Mouse (Mus musculus) hindbrain, embryonic 11.5 days (tissue): ENCODE data around the gene Foxn2. TPM values are rescaled to one million over a fixed set of nuclear protein-coding genes. Genes with fewer than 3 reads are reported as not detected.

ENCODE experiments used
- ATAC-seq: fragments of 200-750 bp; cut with Nextera tagmentation; 2 replicates; pipeline ENCODE4 v1.8.0; 2017; ENCODE audit warnings: mild to moderate bottlenecking, moderate TSS enrichment, moderate library complexity; ENCODE audit not compliant: low FRiP score
- DNase-seq: peaks from one replicate; pipeline ENCODE4 v3.0.0-alpha.2; 2015; ENCODE audit warnings: low spot score
- H3K27ac ChIP-seq: fragments of 300-500 bp; sonication (generic); 2 replicates; pipeline ENCODE4 v1.5.1; 2014; ENCODE audit warnings: mild to moderate bottlenecking, low read depth, low read length
- H3K27me3 ChIP-seq: fragments of 300-500 bp; sonication (generic); 2 replicates; pipeline ENCODE4 v1.6.1; 2014; ENCODE audit warnings: mild to moderate bottlenecking, low read length, moderate library complexity, mixed read lengths; ENCODE audit not compliant: control insufficient read depth, insufficient read depth
- H3K36me3 ChIP-seq: fragments of 300-500 bp; sonication (generic); 2 replicates; pipeline ENCODE4 v1.6.1; 2014; ENCODE audit warnings: mild to moderate bottlenecking, low read length, moderate library complexity, mixed read lengths; ENCODE audit not compliant: control insufficient read depth, insufficient read depth
- H3K4me1 ChIP-seq: fragments of 300-500 bp; sonication (generic); replicated peaks from 2 replicates; pipeline ENCODE4 v1.6.1; 2014; ENCODE audit warnings: low read length, mixed read lengths; ENCODE audit not compliant: control insufficient read depth, insufficient read depth
- H3K4me2 ChIP-seq: fragments of 300-500 bp; sonication (generic); replicated peaks from 2 replicates; pipeline ENCODE4 v1.6.1; 2014; ENCODE audit warnings: mild to moderate bottlenecking, low read depth, low read length
- H3K4me3 ChIP-seq: fragments of 300-500 bp; sonication (generic); 2 replicates; pipeline ENCODE4 v1.5.1; 2014; ENCODE audit warnings: low read depth, low read length
- H3K9ac ChIP-seq: fragments of 300-500 bp; sonication (generic); 2 replicates; pipeline ENCODE4 v1.6.1; 2014; ENCODE audit warnings: low read depth, low read length
- H3K9me3 ChIP-seq: fragments of 300-500 bp; sonication (generic); 2 replicates; pipeline ENCODE4 v1.6.1; 2016; ENCODE audit warnings: low read length; ENCODE audit not compliant: control insufficient read depth
- WGBS: fragments of 180-500 bp; shearing (Covaris S2); extraction: QIAGEN DNeasy Blood & Tissue Kit; methylation state at CpG from one replicate; pipeline ENCODE4 v1.1.7; 2014; 5-methylcytosine and 5-hydroxymethylcytosine counted together
- polyA plus RNA-seq: library from polyadenylated mRNA; unstranded; fragments of >200 nt; fragmentation: Nextera tagmentation; extraction: Ambion mirVana; gene quantifications from 2 replicates; pipeline ENCODE4 v1.2.1, GENCODE M21; 2014

Gene Foxn2
- polyA plus RNA-seq, 1 experiment from 2014 or later: 9.2 TPM

GRCm38 (mm10) chr17:88531176-88531575, 90.7 kb downstream of the Foxn2 start:
- Histone ChIP-seq H3K4me3 (no peak overlapping the region), H3K4me1 (0 out of 2 replicates have a peak, but pooled peaks cover 2% of the 10 kb centered on the region), H3K9me3 (no peaks in the 10 kb centered on the region), H3K4me2 (peak overlapping the region; percentile 71), H3K36me3 (no peaks in the 10 kb centered on the region), H3K27ac (no peak overlapping the region), H3K9ac (no peak overlapping the region; the same call in 1 of the 2 replicates), H3K27me3 (no peaks in the 10 kb centered on the region)
- DNase-seq (no peak), ATAC-seq (no peak)
- WGBS: 67% methylated on average over 6 of the region's 6 CpGs

- ATAC-seq: no peak
- Histone ChIP-seq H3K4me1 (no peaks in the 10 kb centered on the region), H3K9ac (no peak overlapping the region), H3K27me3 (no peaks in the 10 kb centered on the region), H3K9me3 (no peaks in the 10 kb centered on the region), H3K4me2 (no peak overlapping the region), H3K4me3 (no peak overlapping the region), H3K27ac (no peak overlapping the region), H3K36me3 (no peaks in the 10 kb centered on the region)
- no peak for DNase-seq
- 90% methylated on average over 8 of the region's 8 CpGs for WGBS
These were observed 97.4 kb downstream of the Foxn2 start for GRCm38 (mm10) chr17:88537842-88538430.

Other genes with a start within 250 kb of the Foxn2 start
- 25.4 and 28.6 TPM in 2 replicates for gene Ppp1r21, start 89.4 kb downstream of the Foxn2 start, polyA plus RNA-seq
- gene Ston1, start 157.0 kb downstream of the Foxn2 start, polyA plus RNA-seq: 4.8 and 7.2 TPM in 2 replicates
- gene Gtf2a1l, start 227.9 kb downstream of the Foxn2 start, polyA plus RNA-seq: 0.36 and 0.39 TPM in 2 replicates